Mouse (Mus musculus): ENCODE measurements around the gene Actc1.

The Actc1 gene

DNA sequence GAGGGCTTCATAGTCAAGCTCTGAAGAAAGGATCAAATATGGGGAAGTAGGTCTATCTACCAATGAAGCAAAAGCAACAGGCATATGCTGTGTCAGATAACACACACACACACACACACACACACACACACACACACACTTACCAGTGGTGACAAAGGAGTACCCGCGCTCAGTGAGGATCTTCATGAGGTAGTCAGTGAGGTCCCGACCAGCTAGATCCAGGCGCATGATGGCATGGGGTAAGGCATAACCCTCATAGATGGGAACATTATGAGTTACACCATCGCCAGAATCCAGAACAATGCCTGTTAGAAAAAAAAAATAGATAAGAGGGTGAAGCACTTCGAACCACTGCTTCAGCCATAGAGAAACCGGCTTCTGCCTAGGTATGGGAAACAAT lies 4.0 kb downstream of the Actc1 start:
- no peak for DNase-seq

DNA sequence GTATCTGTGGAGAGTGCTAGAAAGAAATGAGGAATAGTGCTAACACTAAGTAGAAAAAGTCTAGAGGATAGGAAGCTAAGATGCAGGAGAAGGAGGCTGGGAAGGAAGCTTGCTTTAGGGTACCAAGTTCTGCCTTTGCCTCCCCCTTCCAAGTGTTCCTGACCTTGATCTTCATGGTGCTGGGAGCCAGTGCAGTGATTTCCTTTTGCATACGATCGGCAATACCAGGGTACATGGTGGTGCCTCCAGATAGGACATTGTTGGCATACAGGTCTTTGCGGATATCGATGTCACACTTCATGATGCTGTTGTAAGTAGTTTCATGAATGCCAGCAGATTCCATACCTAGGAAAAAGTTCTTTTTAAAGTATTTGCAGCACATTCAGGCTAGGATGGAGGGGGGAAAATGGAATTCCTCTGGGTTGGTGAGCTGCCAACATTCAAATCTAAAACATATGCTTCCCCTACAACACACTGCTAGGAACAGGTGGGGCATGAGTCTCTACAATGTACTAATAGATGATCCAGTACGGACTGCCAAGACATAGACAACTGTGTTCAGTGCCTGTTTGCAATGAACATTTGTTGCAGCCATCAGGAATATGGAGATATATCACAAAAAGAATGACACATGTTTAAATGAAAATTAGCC lies 5.3 kb downstream of the Actc1 start:
- no peak for DNase-seq

DNA sequence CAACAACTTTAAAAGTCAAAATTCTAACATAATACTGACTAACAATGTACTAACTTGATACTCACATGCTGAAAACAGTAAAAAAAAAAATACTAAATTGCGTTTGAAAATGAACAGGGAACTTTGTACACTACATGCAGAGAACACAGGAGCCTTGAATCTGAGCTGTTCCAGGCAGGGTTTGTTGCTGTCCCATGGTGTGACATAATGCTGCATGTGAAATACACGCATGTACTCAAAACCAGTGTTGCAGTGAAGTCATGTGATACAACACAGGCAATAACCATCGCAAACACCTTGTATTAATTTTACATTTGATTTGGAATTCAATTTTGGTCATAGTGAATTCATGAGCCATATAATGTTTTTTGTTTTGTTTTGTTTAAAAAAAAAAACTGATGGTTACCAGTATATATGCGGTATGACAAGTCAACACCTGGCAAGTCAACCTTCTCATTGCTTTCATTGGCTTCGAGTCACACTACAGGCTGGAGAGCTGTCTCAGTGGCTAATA lies 7.1 kb downstream of the Actc1 start:
- DNase-seq: no peak

DNA sequence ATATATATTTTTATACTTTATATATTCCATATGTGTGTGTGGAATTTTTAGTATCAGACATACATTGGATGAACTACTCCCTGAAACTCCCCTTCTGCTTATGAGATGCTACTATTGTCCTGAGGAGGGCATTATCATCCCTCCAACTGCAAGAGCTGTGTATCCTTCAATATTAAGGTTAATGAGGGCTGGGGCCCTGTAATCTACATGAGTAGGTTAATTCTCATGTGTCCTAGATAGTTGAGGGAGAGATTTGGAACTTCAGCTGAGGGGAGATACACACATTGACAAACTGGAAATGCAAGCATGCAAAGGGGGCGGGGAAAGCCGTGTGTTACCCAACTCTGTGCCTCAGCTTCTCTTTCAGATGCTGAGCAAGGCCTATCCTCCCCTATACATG lies 15.4 kb downstream of the Actc1 start:
- DNase-seq: no peak

DNA sequence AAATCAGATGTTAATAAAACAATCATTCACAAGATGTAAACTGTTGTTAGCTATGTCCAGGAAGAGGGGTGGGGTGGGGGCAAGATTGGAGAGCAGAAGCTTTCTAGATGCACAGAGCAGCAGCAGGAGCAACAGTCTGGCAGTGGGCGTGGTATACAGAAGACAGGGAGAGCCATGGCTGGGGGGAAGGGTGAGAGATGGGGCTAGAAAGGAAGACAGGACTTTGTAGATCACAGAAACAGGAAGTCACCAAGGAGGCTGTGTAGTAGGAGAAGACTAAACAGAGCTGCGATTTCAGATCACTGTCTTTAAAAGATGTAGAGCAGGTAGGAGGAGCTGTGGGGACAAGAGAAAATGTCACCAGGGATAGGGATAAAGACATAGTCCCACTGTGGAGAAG lies 21.1 kb downstream of the Actc1 start:
- DNase-seq: no peak

DNA sequence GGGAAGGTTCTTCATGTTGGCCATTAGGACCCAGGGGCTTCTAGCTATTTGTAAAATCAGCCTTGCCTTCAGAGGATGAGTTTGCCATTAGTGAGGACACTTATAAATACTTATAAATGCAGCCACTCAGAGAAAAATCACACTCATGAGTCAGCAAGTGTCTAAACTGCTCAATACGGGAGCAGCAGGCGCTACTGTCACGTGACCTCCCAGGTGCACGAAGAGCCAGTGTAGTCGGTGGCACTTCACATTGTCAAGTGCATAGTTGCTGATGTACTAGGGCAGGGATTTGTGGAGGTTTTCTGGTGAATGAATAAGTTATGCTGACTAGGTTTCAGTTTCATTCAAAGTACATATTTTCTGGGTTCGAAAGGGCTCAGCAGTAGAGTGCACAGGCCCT lies 30.0 kb downstream of the Actc1 start:
- no peak for DNase-seq

DNA sequence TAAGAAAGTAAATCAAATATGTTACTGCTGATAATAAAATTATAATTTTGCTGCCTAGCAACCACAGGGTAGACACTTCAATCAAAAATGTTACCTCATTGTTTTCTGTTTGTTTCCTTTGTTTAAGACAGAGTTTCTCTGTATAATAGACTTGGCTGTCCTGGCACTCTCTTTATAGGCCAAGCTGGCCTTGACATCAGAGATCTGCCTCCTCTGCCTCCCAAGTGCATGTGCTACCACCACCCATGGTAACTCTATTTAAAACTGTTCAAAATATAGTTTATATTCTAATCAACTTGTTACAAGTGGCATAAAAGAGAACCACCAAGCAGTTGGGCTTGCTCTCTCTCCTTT lies 33.2 kb downstream of the Actc1 start:
- no peak for DNase-seq

DNA sequence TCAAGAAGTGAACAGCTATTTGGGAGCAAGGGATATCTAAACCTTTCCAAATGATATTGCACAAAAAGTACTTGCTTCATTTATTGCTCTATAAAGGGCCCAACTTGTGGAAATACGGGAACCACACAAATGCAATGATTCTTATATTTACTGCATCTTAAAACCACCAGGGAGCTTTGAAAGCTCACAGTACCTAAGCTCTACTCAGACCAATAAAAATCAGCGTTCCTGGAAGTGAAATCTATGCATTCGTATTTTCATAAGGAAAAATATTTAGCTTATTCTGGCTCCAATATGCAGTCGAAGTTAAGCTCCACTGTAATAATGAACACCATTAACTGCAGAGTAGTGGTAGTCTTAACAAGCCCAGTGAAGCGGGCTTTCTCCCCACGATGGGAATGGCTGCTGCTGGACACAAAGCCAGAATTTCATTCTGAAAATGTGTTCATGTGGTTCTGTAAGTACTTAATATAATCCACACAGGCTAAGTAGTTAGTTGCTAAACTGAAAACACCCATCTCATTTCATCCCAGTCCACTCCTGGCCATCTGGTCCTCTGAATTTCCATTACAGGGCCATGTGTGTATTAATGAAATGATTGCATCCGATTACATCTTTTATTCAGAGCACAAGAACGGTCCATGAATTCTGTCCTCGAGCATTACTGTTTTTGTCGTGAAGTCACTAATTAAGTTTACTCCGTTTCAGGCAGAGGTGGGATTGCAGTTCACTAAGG lies 33.7 kb downstream of the Actc1 start:
- DNase-seq: no peak

DNA sequence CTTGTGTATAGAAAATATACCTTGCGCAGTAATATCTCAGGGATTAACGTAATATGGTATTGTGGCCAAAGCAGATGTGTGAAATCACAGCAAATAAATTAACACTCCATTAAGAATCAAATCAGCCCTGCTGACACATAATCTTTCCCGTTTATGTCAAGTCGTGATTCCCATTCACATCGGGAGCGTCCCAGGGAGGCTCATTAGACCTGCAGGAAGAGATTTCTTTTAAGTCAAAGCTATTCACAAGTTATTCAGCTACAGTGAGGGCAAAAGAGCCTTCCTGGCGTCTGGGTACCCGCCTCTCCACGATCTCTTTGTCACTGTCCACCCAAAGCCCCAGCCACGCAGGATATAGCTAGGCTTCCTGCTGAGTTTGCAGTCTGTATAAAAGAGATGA lies 35.2 kb downstream of the Actc1 start:
- DNase-seq: no peak

DNA sequence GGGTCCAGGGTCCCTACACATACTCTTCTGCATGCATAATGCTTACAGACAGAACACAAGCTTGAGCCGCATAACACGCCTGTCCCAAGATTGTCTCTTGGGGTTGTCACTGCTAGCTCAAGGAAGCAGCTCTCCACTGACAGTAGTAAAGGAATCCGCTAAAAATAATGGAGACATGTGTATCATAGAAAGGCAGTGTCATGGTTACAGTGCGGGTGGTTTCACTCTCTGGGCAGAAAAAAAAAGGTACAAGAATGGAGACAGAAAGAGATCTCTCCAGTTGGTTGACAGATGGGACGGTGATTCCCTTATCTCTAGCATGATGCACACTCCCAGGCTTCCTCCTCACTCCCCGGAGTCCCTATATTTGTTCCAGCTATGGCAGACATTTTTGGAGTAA lies 38.5 kb downstream of the Actc1 start:
- no peak for DNase-seq

DNA sequence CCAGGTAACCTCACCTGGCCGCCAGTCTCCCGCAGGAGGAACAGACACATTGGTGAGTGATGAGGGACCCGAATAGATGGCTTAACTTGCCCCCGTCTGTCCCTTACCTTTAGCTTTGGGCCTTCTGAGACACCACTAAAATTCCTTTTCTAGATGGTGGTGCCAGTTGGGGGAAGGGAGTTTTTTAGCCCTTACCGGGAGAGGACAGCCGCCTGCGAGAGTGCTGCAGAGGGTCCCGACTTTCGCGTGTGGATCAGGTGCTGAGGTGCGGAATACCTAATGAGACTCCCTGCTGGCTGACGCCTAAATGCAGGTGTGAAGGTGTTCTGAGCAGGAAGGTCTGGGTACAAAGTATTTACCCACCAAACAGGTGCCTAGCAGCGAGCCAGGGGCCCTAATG lies 39.5 kb downstream of the Actc1 start:
- no peak for DNase-seq

DNA sequence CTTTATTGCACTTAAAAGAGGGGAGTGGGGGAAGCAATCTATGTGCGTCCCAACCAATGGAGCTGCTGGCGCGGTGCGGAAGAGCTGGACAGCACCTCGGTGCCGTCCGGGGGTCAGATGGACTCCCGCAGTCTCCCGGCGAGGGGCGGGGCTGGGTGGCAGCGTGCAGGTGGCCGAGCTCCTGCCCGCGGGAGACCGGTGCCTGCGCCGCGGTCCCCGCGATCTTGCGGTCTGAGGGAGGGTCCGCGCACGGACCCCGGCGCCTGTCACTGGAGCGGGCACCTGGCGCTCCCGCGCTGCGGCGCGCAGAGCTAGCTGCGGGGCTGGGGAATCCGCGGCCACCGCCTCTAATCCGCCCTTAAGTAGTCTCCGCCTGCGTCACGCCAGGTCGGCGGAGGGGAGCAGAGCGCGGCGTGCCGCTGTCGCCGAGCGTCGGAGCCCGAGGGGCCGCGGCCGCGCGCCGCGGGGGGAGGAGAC lies 40.0 kb downstream of the Actc1 start, which contains the start of gene Gjd2:
TSS of gene Gjd2 (minus strand) at position 325 of the 477 bp plus-strand sequence.
- no peak for DNase-seq

DNA sequence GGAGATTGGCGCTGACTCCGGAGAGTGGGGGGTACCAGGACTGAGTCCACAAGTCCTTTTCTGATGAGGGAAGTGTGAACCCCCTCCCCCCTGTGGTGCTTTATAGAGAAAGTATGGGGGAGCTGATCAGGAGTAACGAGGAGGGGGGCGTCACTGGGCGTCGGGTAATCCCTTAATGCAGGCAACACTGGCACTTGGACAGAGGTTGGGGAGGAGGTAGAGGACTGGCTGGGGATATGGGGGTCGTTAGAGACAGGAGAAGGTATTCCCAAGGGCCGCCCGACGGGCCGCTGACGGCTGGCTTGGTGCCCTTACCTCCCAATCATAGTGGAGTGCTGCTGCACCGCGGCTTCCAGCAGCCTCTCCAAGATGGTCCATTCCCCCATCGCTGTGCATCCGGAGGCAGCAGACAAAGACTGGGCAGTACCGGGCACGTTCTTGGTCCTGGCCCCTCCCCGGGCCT lies 40.6 kb downstream of the Actc1 start:
- DNase-seq: no peak

DNA sequence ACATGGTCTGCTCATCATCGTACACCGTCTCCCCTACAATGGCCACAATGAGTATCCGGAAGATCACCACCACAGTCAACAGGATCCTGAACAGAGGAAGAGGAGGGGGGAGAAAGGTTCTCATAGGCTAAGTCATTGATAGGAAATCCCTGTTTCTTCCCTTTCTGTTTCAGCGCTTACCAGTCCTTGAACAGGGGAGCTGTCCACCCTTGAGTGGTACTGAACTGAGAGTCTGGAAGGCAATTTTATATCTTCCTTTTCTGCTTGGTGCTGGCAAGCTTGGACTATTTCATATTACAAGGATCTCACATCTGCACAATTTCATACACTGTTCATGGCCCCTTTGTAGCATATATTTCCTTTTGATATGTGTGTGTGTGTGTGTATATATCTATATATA lies 41.5 kb downstream of the Actc1 start:
- no peak for DNase-seq

DNA sequence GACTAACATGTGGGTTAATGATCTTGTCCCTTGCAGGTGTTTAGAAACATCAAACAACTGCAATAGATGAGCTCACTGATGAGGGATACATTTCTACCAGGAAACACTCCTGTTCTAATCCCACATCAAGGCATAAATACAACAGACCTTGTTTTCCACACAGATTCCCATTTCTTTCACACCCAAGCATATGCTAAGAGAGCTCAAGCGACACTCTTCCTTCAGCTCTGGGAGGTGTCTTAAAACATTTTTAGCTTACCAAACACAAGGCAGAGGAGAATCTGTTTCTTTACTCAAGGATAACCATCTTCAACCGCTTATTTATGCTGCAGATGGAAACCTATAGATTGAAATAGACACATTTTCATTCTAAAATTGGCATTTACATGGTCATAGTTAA lies 45.0 kb downstream of the Actc1 start:
- DNase-seq: no peak

DNA sequence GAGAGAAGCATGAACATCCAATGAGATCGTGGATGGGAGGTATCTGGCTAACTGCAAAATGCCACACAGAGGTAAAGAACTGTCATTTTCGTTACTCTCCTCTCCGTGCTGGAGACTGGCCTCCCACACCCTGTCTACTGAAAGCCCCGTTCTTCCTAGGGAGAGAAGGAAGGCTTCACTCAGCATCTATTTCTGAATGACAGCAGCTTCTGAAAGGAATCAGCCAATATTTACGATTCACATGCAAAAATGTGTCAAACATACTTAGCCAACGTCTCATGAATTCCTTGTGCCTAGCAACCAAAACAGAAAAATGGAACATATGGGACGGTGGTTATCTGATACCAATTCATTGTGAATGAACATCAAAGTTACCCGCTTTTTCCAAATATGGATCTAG lies 55.9 kb downstream of the Actc1 start:
- DNase-seq: no peak

Data from kidney, adult 11 months (tissue).